ENCODE assay signal across 8 mouse cellular contexts in the genomic region with DNA sequence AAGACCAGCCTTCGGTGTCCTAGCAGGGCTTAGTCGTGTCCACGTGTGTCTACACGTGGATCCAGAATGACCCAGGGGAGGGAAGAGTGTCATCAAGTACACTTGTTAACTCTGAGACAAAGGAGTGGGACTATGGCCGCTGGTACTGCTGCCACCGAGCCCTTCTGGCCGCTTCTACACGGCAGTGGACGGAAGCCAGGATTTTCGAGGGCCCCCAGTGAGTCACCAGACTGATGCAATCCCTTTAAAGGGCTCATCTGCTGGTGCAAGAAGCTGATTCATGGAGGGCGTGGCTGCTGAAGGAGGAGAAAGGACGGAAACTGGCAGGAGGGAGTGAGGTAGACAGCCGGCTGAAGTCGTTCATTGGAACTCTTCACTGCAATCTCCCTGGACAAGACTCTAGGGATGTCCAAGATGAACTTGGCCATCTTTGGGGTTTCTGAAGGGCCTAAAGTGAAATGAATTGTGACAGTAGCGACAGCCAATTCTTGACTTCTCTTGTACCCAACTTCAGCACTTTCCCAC. TPM values are rescaled to one million over a fixed set of nuclear protein-coding genes. Genes with fewer than 3 reads are reported as not detected.
A peak's percentile ranks its signal among the peaks of the same experiment; 100 is the strongest.
DNase-seq lines count a peak whose midpoint lies in the region; ATAC-seq lines count a peak whose summit lies in the region.

No protein-coding gene starts in this region.

- H3K9me3 ChIP-seq in hindbrain, embryonic 11.5 days (ENCODE audit: control insufficient read depth, low read length): no peaks in the 10 kb centered on the region

- WGBS in hindbrain, embryonic 11.5 days: 4% methylated on average over 15 of the region's 15 CpGs

- peak overlapping the region; percentile 93 for H3K4me2 ChIP-seq in hindbrain, embryonic 11.5 days (replicated peaks; ENCODE audit: low read depth, low read length)

- H3K9ac ChIP-seq in hindbrain, embryonic 11.5 days (ENCODE audit: low read depth, low read length): peak overlapping the region; percentile 46

- H3K4me3 ChIP-seq in hindbrain, embryonic 11.5 days (ENCODE audit: low read depth, low read length): peak overlapping the region; percentile 94

- DNase-seq in MN1 (ENCODE audit: low spot score): peak; percentile 95
- DNase-seq in cerebellum, adult 9-11 months: peak; percentile 88
- DNase-seq in frontal cortex, adult 2 months (ENCODE audit: extremely low spot score in 1 of 2, low spot score in 1 of 2): peak; percentile 79 to 91
- peak; percentile 69 for DNase-seq in hindbrain, embryonic 11.5 days (ENCODE audit: low spot score)
- peak; percentile 73 to 80 for DNase-seq in layer of hippocampus, postnatal 10 days (ENCODE audit: low spot score in 2 of 2)
- DNase-seq in lung, postnatal 10 days: peak; percentile 98
- DNase-seq in ovary, postnatal 14 days (ENCODE audit: low spot score): peak; percentile 69
- peak; percentile 48 to 57 for DNase-seq in thymus, postnatal 10 days (ENCODE audit: low spot score in 2 of 2)

- peak overlapping the region; percentile 72 for H3K27ac ChIP-seq in hindbrain, embryonic 11.5 days (ENCODE audit: low read depth, low read length)

- H3K4me1 ChIP-seq in hindbrain, embryonic 11.5 days (replicated peaks; ENCODE audit: control insufficient read depth, insufficient read depth, low read length): peaks cover 4% of the 10 kb centered on the region; the same call in 1 of the 2 replicates

- H3K36me3 ChIP-seq in hindbrain, embryonic 11.5 days (ENCODE audit: control insufficient read depth, insufficient read depth, low read length): no peaks in the 10 kb centered on the region

- peak; percentile 43 for ATAC-seq in hindbrain, embryonic 11.5 days (ENCODE audit: low FRiP score)

- H3K27me3 ChIP-seq in hindbrain, embryonic 11.5 days (ENCODE audit: control insufficient read depth, insufficient read depth, low read length): no peaks in the 10 kb centered on the region

RNA-seq across cellular contexts. Expression of a gene that starts 0.6 kb away (rescaled TPM):
- polyA plus RNA-seq in frontal cortex, adult 2 months (2012; rRNA removed): 18.9 and 22.2 TPM in 2 replicates
- polyA plus RNA-seq in hindbrain, embryonic 11.5 days (2014; fragmentation: Nextera tagmentation; extraction: Ambion mirVana): 19.0 and 26.0 TPM in 2 replicates
- total RNA-seq in layer of hippocampus, postnatal 10 days (2021): 10 to 100 TPM; 19.7 to 20.7 TPM

RNA-seq across cellular contexts. Expression of a gene that starts 6.7 kb away (rescaled TPM):
- 25.3 and 26.7 TPM in 2 replicates for polyA plus RNA-seq in frontal cortex, adult 2 months (2012; rRNA removed)
- polyA plus RNA-seq in hindbrain, embryonic 11.5 days (2014; fragmentation: Nextera tagmentation; extraction: Ambion mirVana): 44.1 and 45.5 TPM in 2 replicates
- 10 to 100 TPM; 15.6 TPM for total RNA-seq in layer of hippocampus, postnatal 10 days (2021)

RNA-seq across cellular contexts. Expression of a gene that starts 44.4 kb away (rescaled TPM):
- 8.6 and 9.3 TPM in 2 replicates for polyA plus RNA-seq in frontal cortex, adult 2 months (2012; rRNA removed)
- polyA plus RNA-seq in hindbrain, embryonic 11.5 days (2014; fragmentation: Nextera tagmentation; extraction: Ambion mirVana): 33.1 and 36.0 TPM in 2 replicates
- 10 to 100 TPM in 1 of 2 experiments, 1 to 10 TPM in 1; 6.7 to 10.4 TPM for total RNA-seq in layer of hippocampus, postnatal 10 days (2021)

RNA-seq across cellular contexts. Expression of a gene that starts 44.8 kb away (rescaled TPM):
- 19.7 and 22.3 TPM in 2 replicates for polyA plus RNA-seq in frontal cortex, adult 2 months (2012; rRNA removed)
- polyA plus RNA-seq in hindbrain, embryonic 11.5 days (2014; fragmentation: Nextera tagmentation; extraction: Ambion mirVana): 26.4 and 27.1 TPM in 2 replicates
- total RNA-seq in layer of hippocampus, postnatal 10 days (2021): 10 to 100 TPM; 43.2 to 53.0 TPM

RNA-seq across cellular contexts. Expression of a gene that starts 56.4 kb away (rescaled TPM):
- polyA plus RNA-seq in frontal cortex, adult 2 months (2012; rRNA removed): 76.9 and 82.6 TPM in 2 replicates
- polyA plus RNA-seq in hindbrain, embryonic 11.5 days (2014; fragmentation: Nextera tagmentation; extraction: Ambion mirVana): 139 and 155 TPM in 2 replicates
- total RNA-seq in layer of hippocampus, postnatal 10 days (2021): 10 to 100 TPM; 53.6 to 55.7 TPM

Comparison
In these comparisons a context has a peak if more than half of its experiments do, and no peak if none do; other contexts are left out.
1. Peak in every context shown above with its lines: DNase-seq, ATAC-seq, H3K4me3 ChIP-seq and H3K27ac ChIP-seq.